Mouse (Mus musculus) kidney, adult 9 months (tissue): Measurements from ENCODE around the gene Srp14.

ENCODE experiments used
- DNase-seq: peaks from one replicate; pipeline ENCODE4 v3.0.0; 2022

The Srp14 gene

GRCm38 (mm10) chr2:118490241-118491091, 11.0 kb upstream of the Srp14 start:
- DNase-seq: peak; percentile 75

- DNase-seq: peak; percentile 54
Measured at GRCm38 (mm10) chr2:118487806-118488205, 8.3 kb upstream of the Srp14 start.

- DNase-seq: peak; percentile 85
Measured at GRCm38 (mm10) chr2:118486933-118487332, 7.4 kb upstream of the Srp14 start.

GRCm38 (mm10) chr2:118485415-118485814, 5.9 kb upstream of the Srp14 start:
- DNase-seq: no peak

GRCm38 (mm10) chr2:118484386-118484898, 4.9 kb upstream of the Srp14 start:
- DNase-seq: no peak

GRCm38 (mm10) chr2:118483032-118483431, 3.5 kb upstream of the Srp14 start:
- no peak for DNase-seq

GRCm38 (mm10) chr2:118480886-118481285, 1.4 kb upstream of the Srp14 start:
- no peak for DNase-seq

- no peak for DNase-seq
Measured at GRCm38 (mm10) chr2:118478833-118479549, 520 bp downstream of the Srp14 start.

- DNase-seq: no peak
Measured at GRCm38 (mm10) chr2:118468354-118468753, 11.2 kb downstream of the Srp14 start.

GRCm38 (mm10) chr2:118466601-118467000, 12.9 kb downstream of the Srp14 start:
- DNase-seq: no peak

- DNase-seq: no peak
Measured at GRCm38 (mm10) chr2:118465894-118466293, 13.6 kb downstream of the Srp14 start.

GRCm38 (mm10) chr2:118464450-118464849, 15.1 kb downstream of the Srp14 start:
- DNase-seq: no peak

GRCm38 (mm10) chr2:118463480-118463879, 16.0 kb downstream of the Srp14 start:
- no peak for DNase-seq

GRCm38 (mm10) chr2:118461480-118462165, 17.9 kb downstream of the Srp14 start:
- no peak for DNase-seq

- no peak for DNase-seq
Measured at GRCm38 (mm10) chr2:118457463-118458261, 21.8 kb downstream of the Srp14 start.

GRCm38 (mm10) chr2:118457029-118457428, 22.5 kb downstream of the Srp14 start:
- no peak for DNase-seq

- no peak for DNase-seq
Measured at GRCm38 (mm10) chr2:118451056-118451455, 28.5 kb downstream of the Srp14 start.

GRCm38 (mm10) chr2:118448181-118448580, 31.3 kb downstream of the Srp14 start:
- DNase-seq: no peak

GRCm38 (mm10) chr2:118445696-118446674, 33.5 kb downstream of the Srp14 start:
- DNase-seq: no peak

GRCm38 (mm10) chr2:118442723-118443122, 36.8 kb downstream of the Srp14 start:
- no peak for DNase-seq

GRCm38 (mm10) chr2:118442172-118442571, 37.3 kb downstream of the Srp14 start:
- DNase-seq: no peak
